Mouse (Mus musculus) liver, embryonic 14 days (tissue): Measurements from ENCODE around the gene Olfr132. TPM values are rescaled to one million over a fixed set of nuclear protein-coding genes. Genes with fewer than 3 reads are reported as not detected.

Experiments
- polyA plus RNA-seq: library from polyadenylated mRNA; depleted of rRNA; stranded (reverse); fragments of >200 nt; gene quantifications from 2 replicates; pipeline ENCODE4 v1.2.3, GENCODE M21; 2012; rRNA removed

The Olfr132 gene
- polyA plus RNA-seq: not detected in 2 replicates

GRCm38 (mm10) chr17:38134426-38134825 is at the start of gene Olfr132:
Gene Olfr132, minus strand, starts transcription at chr17:38134526.

DNA sequence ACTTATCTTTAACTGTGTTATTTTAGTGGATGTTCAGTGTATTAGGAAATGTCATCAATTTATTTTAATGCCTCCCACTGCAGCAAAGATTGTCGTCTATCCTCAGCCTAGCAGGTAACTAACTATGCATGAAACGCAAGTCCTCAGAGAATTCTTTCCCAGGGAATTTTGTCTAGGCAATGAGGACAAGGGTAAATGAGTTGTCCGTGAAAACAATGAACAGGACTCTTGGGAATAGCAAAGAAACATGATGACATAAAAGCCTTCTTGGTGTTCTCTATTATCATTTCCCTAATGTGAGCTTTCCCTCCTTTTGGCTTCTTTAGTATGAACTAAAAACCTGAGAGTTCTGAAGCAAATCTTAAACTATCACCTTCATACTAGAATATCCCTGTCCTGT is 36.8 kb upstream of the Olfr132 start, which contains the start of gene Olfr134:
Gene Olfr134 (plus strand): TSS at position 301 of the 400 bp plus-strand sequence.

DNA sequence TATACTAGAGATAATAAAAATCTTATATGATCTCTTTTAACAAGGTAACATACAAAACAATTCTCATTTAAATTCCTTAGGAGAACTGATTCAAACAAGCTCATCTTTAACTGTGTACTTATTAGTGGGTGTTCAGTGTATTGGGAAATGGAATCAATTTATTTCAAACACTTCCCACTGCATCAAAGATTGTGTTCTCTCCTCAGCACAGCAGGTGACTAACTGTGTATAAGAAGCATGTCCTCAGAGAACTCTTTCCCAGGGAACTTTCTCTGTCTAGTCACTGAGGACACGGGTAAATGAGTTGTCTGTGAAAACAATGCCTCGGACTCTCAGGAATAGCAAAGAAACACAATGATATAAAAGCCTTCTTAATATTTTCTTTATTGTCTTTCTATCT is 10.7 kb upstream of the Olfr132 start, which contains the start of gene Olfr133:
Gene Olfr133 (plus strand): TSS at position 301 of the 400 bp plus-strand sequence.

GRCm38 (mm10) chr17:38088593-38088992 is 45.7 kb downstream of the Olfr132 start, which contains the start of gene Olfr131:
Gene Olfr131, minus strand, starts transcription at chr17:38088693.

Other genes with a start within 250 kb of the Olfr132 start
- gene Olfr127, start 234.1 kb downstream of the Olfr132 start, polyA plus RNA-seq: not detected in 2 replicates
- not detected in 2 replicates for gene Olfr128, start 214.0 kb downstream of the Olfr132 start, polyA plus RNA-seq
- not detected in 2 replicates for gene Olfr761, start 181.4 kb downstream of the Olfr132 start, polyA plus RNA-seq
- gene Olfr129, start 74.4 kb downstream of the Olfr132 start, polyA plus RNA-seq: not detected in 2 replicates
- gene Olfr130, start 70.6 kb downstream of the Olfr132 start, polyA plus RNA-seq: not detected in 2 replicates
- gene Olfr131, start 45.8 kb downstream of the Olfr132 start, polyA plus RNA-seq: not detected in 2 replicates
- not detected in 2 replicates for gene Olfr133, start 10.8 kb upstream of the Olfr132 start, polyA plus RNA-seq
- gene Olfr134, start 36.9 kb upstream of the Olfr132 start, polyA plus RNA-seq: not detected in 2 replicates
- gene Olfr135, start 69.8 kb upstream of the Olfr132 start, polyA plus RNA-seq: not detected in 2 replicates
- not detected in 2 replicates for gene Olfr138, start 126.5 kb upstream of the Olfr132 start, polyA plus RNA-seq
- gene Olfr137, start 173.0 kb upstream of the Olfr132 start, polyA plus RNA-seq: not detected in 2 replicates
- not detected in 2 replicates for gene Olfr136, start 195.3 kb upstream of the Olfr132 start, polyA plus RNA-seq